Mouse (Mus musculus) embryonic fibroblast, embryonic 13.5 days (primary cell): ENCODE results near the gene Gpr153. TPM values are rescaled to one million over a fixed set of nuclear protein-coding genes. Genes with fewer than 3 reads are reported as not detected.

Experiments
- H3K27ac ChIP-seq: 2 replicates; pipeline ENCODE4 v1.5.1; 2012; ENCODE audit warnings: low read length, control low read depth, inconsistent platforms; ENCODE audit not compliant: insufficient read depth
- H3K4me1 ChIP-seq: 2 replicates; pipeline ENCODE4 v1.6.1; 2011; ENCODE audit warnings: low read length; ENCODE audit not compliant: control insufficient read depth, insufficient read depth
- H3K4me3 ChIP-seq: 2 replicates; pipeline ENCODE4 v1.5.1; 2011; ENCODE audit warnings: mild to moderate bottlenecking, control low read depth, low read length; ENCODE audit not compliant: insufficient read depth
- CTCF ChIP-seq: IDR thresholded peaks from 2 replicates; pipeline ENCODE4 v1.5.1; 2011; ENCODE audit warnings: mild to moderate bottlenecking, control low read depth, low read length, moderate library complexity, borderline replicate concordance; ENCODE audit not compliant: insufficient read depth
- POLR2A ChIP-seq: IDR thresholded peaks from 2 replicates; pipeline ENCODE4 v1.6.1; 2011; ENCODE audit warnings: low read depth, mild to moderate bottlenecking, control low read depth, low read length, moderate library complexity
- polyA plus RNA-seq: library from polyadenylated mRNA; stranded (reverse); fragments of >200 nt; gene quantifications from 2 replicates; pipeline ENCODE4 v1.2.4, GENCODE M21; 2011; ENCODE audit warnings: low read depth; ENCODE audit not compliant: missing spikeins, insufficient read length

The Gpr153 gene
- polyA plus RNA-seq, 1 experiment, result 79.1 TPM

DNA sequence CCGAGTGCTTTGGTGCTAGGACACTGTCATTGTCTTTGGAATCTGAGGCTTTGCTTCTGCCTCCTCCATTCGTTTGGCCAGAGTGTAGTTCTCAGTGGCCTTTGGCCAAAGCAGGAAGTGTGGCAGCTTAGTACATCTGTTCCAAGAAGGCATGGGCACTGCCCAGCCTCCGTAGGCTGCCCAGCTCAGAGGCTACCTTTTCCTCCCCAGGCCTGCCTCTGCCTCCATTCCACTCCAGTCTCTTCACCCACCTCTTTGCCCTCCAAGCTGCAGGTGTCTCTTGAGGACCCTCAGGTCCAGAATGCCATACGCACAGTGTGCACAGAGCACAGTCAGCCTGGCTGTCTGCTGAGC lies 9.9 kb upstream of the Gpr153 start:
- Histone ChIP-seq H3K4me1 (peaks cover 10% of the 10 kb centered on the region; the same call in 1 of the 2 replicates), H3K27ac (0 out of 2 replicates have a peak overlapping the region, but pooled peaks have one; percentile 14), H3K4me3 (no peak overlapping the region)
- TF ChIP-seq POLR2A, result 0 out of 2 replicates have a peak, but pooled peaks have one; percentile 28
- no peak for TF ChIP-seq CTCF

DNA sequence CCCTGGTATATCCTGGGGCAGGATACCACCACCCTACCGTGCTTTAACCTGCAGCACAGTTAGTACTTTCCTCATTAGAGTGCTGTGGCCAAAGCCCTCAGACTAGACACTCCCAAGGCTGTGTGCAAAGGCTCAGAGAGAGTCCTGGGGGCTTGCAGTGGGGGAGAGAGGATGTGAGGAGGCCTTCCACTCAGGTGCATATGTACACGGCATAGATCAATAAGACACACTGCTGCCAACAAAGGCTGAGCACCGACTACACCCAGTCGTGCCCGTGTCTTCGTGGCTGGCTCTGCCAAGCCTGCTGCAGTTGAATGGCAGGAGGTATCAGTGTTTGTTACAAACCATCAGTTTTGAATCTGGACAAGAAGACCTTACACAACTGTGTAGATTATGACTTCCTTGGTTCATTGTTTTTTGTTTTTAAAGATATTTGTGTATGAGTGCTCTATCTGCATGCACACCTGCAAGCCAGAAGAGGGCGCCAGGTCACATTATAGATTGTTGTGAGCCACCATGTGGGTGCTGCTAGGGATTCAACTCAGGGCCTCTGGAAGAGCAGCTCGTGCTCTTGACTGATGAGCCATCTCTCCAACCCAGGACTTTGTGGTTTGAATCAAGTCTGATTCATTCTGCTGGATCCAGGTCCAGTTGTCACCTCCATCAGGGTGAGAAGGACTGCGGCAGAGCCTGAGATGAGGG lies 9.0 kb upstream of the Gpr153 start:
- Histone ChIP-seq H3K4me3 (no peak overlapping the region), H3K4me1 (peaks cover 8% of the 10 kb centered on the region; the same call in 1 of the 2 replicates), H3K27ac (no peak overlapping the region)
- TF ChIP-seq CTCF, result no peak
- no peak for TF ChIP-seq POLR2A

DNA sequence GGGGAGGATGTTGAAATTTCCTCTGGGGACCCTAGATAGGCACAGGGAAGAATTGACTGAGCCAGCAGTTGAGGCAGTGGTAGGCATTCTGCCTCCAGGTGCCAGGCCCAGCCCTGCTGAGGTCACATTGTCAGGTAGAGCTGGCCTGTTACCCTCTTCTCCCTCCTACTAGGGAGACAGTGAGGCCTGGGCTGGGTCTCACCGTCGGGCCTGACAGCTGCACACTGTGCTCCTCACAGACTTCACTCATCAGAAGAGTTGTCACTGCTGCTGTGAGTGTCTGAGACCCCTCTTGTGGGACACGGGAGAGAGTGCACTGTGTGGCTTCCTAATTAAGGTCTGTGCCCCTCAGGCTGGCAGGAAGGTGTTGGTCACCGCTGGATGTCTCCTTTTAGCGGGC lies 8.2 kb upstream of the Gpr153 start:
- Histone ChIP-seq H3K4me3 (no peak overlapping the region), H3K27ac (no peak overlapping the region), H3K4me1 (0 out of 2 replicates have a peak, but pooled peaks cover 5% of the 10 kb centered on the region)
- TF ChIP-seq CTCF (no peak), POLR2A (no peak)

DNA sequence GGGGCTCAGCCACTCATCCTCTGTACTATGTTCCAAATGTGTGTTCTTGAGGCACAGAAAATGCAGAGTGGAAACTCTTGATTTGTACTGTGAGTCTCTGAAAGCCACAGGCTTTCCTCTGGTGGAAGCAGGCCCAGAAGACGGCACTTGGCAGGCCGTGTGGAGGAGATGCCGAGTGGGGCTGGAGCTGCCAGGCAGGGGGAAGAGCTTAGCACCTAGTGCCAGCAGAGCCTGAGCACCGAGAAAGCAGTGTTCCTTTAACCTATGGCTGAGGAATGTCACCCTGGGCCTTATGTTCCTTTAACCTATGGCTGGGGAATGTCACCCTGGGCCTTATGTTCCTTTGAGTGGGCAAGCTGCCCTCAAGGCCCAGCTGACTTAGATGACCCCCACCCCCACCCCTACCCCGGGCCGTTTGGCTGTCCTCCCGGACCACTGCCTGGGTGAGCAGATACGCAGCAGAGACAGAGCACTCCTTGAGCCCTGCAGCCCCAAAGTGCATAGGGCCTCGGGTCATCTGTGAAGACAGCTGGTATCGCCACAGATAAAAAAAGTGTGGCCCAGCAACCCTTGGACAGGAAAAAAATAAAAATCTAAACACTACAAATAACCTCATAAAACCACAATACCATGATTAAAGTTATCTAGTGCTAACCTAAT lies 7.7 kb upstream of the Gpr153 start:
- TF ChIP-seq POLR2A (no peak), CTCF (no peak)
- Histone ChIP-seq H3K27ac (no peak overlapping the region), H3K4me3 (no peak overlapping the region), H3K4me1 (0 out of 2 replicates have a peak, but pooled peaks cover 6% of the 10 kb centered on the region)

DNA sequence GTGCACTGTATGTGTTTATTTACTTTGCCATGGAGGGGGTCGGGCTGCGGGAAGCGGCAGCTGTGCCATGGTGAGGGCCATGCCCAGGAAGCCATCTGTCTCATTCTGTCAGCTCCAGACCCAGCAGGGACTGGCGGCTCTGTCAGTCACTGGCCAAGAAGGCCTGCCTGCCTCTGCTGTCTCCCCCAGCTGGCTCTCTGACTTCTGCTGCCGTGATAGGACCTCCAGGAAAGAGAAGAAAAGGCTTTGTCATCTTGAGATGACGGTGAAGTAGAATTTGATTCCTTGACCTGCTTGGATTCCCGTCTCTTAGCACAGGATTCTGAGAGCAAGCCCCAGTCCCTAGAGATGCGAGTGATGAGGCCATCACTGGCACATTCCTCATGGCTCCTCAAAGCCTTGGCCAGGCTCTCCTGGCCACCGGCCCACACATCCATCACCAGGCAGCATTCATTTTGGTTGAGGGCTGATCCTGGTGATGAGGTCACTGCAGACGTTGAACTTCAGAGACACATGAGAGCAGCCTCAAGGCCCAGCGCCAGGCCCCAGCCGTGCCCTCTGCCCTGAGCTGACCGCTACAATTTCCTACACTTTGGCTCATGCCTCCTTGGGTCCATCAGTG lies 6.2 kb upstream of the Gpr153 start:
- TF ChIP-seq CTCF, result no peak
- no peak for TF ChIP-seq POLR2A
- Histone ChIP-seq H3K27ac (no peak overlapping the region), H3K4me1 (peaks cover 17% of the 10 kb centered on the region)

DNA sequence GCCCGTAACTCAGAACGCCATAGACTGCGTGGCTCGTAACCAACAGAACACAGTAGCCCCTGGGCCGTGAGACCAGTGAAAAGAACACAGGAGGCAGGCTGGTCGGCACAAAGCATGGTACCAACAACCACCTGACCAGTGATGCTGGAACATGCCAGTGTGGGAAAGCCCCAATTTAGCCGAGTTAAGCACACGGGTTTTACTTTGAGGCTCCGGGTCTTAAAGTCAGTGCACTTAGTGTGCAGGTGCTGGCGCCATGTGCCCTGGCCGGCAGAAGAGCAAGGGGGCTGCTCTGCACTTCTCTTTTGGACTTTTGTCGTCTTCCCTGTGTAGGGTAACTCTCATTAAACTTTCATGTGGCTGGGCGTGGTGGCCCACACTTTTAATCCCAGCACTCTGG lies 4.1 kb upstream of the Gpr153 start:
- TF ChIP-seq POLR2A (no peak), CTCF (no peak)
- Histone ChIP-seq H3K4me3 (no peak overlapping the region), H3K4me1 (peaks cover 17% of the 10 kb centered on the region), H3K27ac (no peak overlapping the region)

More for the DNA sequence above, 6.2 kb upstream of the Gpr153 start:
- H3K4me3 ChIP-seq, result no peak overlapping the region

DNA sequence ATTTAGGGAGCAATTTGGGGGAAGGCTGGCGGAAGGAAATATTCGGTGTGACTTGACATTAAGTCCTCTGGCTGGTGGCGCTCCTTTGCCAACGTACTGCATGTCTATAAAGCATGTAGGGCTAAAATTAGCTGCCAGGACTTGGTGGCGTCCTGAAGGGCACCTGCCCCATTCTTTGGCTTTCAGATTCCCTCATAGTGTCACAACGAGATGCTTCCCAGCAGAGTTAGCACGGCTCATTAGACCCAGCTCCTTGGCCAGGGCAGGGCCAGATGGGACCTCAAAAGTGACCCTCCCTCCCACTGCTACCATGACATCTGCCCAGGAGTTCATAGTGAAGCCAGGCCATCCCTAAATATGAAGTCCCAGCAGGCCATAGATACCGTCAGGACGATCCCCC lies 3.4 kb upstream of the Gpr153 start:
- Histone ChIP-seq H3K4me1 (peaks cover 17% of the 10 kb centered on the region), H3K4me3 (no peak overlapping the region), H3K27ac (no peak overlapping the region)
- TF ChIP-seq POLR2A, result no peak
- TF ChIP-seq CTCF, result no peak

DNA sequence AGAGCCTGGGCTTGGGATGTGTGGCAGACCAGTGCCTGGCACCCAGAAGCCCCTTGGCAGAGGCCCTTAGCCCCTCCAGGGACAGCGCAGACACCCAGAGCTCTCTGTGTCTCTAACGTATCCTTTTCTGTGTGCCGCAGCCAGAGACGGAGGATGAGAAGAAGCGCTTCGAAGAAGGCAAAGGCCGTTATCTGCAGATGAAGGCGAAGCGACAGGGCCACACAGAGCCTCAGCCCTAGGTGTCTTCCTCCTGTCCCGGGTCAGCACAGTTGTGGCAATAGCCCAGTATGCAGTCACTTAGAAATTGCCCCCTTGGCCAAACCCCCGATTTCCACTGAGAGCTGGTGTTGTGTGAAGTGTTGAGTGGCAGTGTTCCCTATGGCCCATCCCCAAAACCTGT lies 2.7 kb upstream of the Gpr153 start:
- peaks cover 17% of the 10 kb centered on the region for H3K4me1 ChIP-seq
- H3K27ac ChIP-seq, result no peak overlapping the region
- H3K4me3 ChIP-seq, result no peak overlapping the region

DNA sequence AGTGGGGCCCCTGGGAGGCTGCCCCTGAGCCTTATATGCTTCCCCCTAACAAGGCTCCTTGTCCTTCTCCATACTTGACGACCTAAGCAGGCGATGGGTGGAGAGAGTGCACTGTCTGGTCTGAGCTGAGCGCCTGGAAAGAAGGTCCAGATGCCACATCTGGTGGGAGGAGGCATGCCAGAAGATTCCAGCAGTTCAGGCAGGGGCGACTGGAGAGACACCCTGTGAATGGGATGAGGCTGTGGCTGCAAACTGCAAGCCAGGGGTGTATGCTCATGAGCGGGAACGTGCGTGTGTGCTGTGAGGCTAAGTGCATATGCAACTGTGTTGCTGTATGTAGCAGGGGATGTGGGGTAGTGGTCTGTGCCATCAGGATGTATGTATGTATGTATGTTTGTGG lies 2.0 kb upstream of the Gpr153 start:
- TF ChIP-seq POLR2A, result no peak
- no peak for TF ChIP-seq CTCF
- Histone ChIP-seq H3K4me1 (peaks cover 17% of the 10 kb centered on the region), H3K4me3 (no peak overlapping the region), H3K27ac (peak overlapping the region; percentile 92)

More for the DNA sequence above, 2.7 kb upstream of the Gpr153 start:
- no peak for TF ChIP-seq CTCF
- no peak for TF ChIP-seq POLR2A

DNA sequence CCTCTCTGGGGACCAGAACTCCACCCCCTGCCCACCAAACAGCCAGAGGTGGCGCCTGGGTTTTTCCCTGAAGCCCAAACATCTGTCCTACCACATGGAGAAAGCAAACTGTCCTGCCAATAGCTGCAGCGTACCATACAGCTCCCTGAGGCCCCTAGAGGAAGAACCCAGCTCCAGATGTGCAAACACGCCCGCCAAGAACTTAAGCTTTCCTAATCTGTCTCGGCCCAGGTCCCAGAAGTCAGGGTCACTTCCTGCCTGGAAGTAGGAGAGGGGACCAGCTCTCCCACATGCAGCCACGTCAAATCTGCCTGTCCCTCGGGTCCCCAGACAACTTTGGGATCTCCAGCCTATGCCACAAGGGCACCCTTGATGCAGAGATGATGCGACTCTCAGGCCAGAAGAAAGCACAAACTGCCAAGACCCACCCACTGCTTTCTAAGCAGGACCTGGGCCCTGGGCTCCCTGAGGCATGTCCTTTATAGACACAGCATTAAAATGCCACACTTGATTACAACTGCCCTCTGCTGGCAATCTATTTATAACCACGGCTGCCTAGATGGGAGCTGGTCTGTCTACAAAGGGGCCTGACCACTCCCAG lies 1.5 kb upstream of the Gpr153 start:
- no peak for TF ChIP-seq POLR2A
- no peak for TF ChIP-seq CTCF
- Histone ChIP-seq H3K4me1 (peaks cover 15% of the 10 kb centered on the region), H3K27ac (peak overlapping the region; percentile 92), H3K4me3 (no peak overlapping the region)
